Mouse (Mus musculus) liver, embryonic 15.5 days (tissue): ENCODE data around the gene Dag1. TPM values are rescaled to one million over a fixed set of nuclear protein-coding genes. Genes with fewer than 3 reads are reported as not detected.
A peak's percentile ranks its signal among the peaks of the same experiment; 100 is the strongest.
"Not testable (repeated sequence)": the region's sequence is repeated elsewhere in the genome, so short reads cannot be mapped to it uniquely, and the experiment has no call there.

Experiments
- ATAC-seq: fragments of 200-750 bp; cut with Nextera tagmentation; 2 replicates; pipeline ENCODE4 v1.8.0; 2017; ENCODE audit warnings: moderate number of reproducible peaks, mild to moderate bottlenecking, moderate library complexity; ENCODE audit not compliant: insufficient read depth
- H3K27ac ChIP-seq: fragments of 300-500 bp; sonication (generic); replicated peaks from 2 replicates; pipeline ENCODE4 v1.5.1; 2015; ENCODE audit warnings: mild to moderate bottlenecking, inconsistent platforms
- H3K27me3 ChIP-seq: fragments of 300-500 bp; sonication (generic); 2 replicates; pipeline ENCODE4 v1.6.1; 2015; ENCODE audit warnings: mild to moderate bottlenecking, inconsistent platforms
- H3K36me3 ChIP-seq: fragments of 300-500 bp; sonication (generic); replicated peaks from 2 replicates; pipeline ENCODE4 v1.6.1; 2015; ENCODE audit warnings: moderate library complexity, mild to moderate bottlenecking, inconsistent platforms
- H3K4me1 ChIP-seq: fragments of 300-500 bp; sonication (generic); replicated peaks from 2 replicates; pipeline ENCODE4 v1.6.1; 2015; ENCODE audit warnings: inconsistent platforms
- H3K4me2 ChIP-seq: fragments of 300-500 bp; sonication (generic); 2 replicates; pipeline ENCODE4 v1.6.1; 2015; ENCODE audit warnings: moderate library complexity, mild to moderate bottlenecking, inconsistent platforms
- H3K4me3 ChIP-seq: fragments of 300-500 bp; sonication (generic); replicated peaks from 2 replicates; pipeline ENCODE4 v1.5.1; 2015; ENCODE audit warnings: mild to moderate bottlenecking, inconsistent platforms
- H3K9ac ChIP-seq: fragments of 300-500 bp; sonication (generic); 2 replicates; pipeline ENCODE4 v1.6.1; 2015; ENCODE audit warnings: moderate library complexity, mild to moderate bottlenecking, inconsistent platforms
- H3K9me3 ChIP-seq: fragments of 300-500 bp; sonication (generic); replicated peaks from 2 replicates; pipeline ENCODE4 v1.6.1; 2016; ENCODE audit warnings: inconsistent platforms
- WGBS: fragments of 180-500 bp; shearing (Covaris S2); methylation state at CpG from one replicate; pipeline ENCODE4 v1.1.7; 2015; ENCODE audit warnings: mixed read lengths; ENCODE audit not compliant: insufficient replicate concordance; 5-methylcytosine and 5-hydroxymethylcytosine counted together
- polyA plus RNA-seq: library from polyadenylated mRNA; unstranded; fragments of >200 nt; fragmentation: Nextera tagmentation; extraction: Ambion mirVana; gene quantifications from 2 replicates; pipeline ENCODE4 v1.2.1, GENCODE M21; 2015

The Dag1 gene
- polyA plus RNA-seq, 1 experiment from 2014 or later, result 16.0 TPM

DNA sequence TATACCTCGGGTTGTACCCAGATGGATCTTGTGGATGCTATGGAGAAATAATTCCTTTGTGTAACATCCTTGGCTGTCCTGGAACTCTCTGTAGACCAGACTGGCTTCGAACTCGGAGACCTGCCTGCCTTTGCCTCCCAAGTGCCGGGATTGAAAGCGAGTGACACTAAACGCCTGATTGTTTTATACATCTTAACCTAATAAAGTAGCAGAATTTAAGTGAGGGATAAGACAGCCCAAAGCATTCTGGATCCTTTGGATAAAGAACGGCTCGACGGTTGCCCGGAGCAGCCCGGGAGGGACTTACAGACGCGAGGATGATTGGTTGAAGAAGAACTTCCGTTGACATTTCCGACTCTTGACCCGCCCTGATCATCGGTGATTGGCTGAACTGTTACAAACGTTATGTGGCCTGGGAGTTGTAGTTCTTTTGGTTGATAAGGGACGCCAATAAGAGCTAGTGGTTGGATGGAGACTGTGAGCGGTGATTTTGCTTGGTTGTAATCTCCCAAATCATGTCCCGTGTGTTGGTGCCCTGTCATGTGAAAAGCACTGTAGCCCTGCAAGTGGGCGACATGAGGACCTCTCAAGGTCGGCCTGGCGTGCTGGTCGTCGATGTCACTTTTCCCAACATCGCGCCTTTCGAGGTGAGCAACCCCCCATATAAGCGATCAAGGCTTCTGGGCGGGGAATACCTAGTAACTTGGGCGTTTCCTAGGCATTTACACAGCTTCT lies 26.4 kb upstream of the Dag1 start, which contains the start of gene Nicn1:
Nicn1 (plus strand) TSS at position 414 of the 735 bp plus-strand sequence.
- H3K36me3 ChIP-seq, result no peaks in the 10 kb centered on the region
- H3K4me1 ChIP-seq, result peaks cover 26% of the 10 kb centered on the region
- H3K27ac ChIP-seq, result peak within 1 kb of the TSS; percentile 79
- peak within 1 kb of the TSS; percentile 66 for H3K4me3 ChIP-seq
- WGBS, result under 1% methylated on average over 32 of the region's 32 CpGs
- H3K9ac ChIP-seq, result peak within 1 kb of the TSS; percentile 66
- H3K9me3 ChIP-seq, result no peaks in the 10 kb centered on the region
- ATAC-seq, result peak; percentile 99
- H3K27me3 ChIP-seq, result no peaks in the 10 kb centered on the region; the same call in 1 of the 2 replicates
- H3K4me2 ChIP-seq, result peak within 1 kb of the TSS; percentile 84

DNA sequence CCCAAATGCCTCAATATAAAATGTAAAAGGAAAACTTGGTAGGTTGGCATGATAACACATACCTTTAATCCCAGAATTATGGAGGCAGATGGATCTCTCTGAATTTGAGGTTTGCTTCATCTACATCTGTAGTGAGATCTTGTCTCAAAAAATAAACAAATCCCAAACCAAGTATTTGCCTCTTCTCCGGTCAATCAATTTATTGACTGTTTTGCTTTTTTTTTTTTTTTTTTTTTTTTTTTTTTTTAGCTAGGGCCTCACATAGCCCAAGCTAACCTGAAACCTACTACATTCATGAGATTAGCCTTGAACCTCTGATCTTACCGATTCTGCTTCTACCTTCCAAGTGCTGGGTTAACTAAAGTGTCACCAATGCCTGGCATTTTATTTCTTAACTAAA lies 25.6 kb upstream of the Dag1 start:
- H3K36me3 ChIP-seq, result no peaks in the 10 kb centered on the region
- peak overlapping the region; percentile 66 for H3K4me3 ChIP-seq
- H3K4me2 ChIP-seq, result peak overlapping the region; percentile 84
- WGBS, result 52% methylated on average over 2 of the region's 2 CpGs
- ATAC-seq, result no peak
- H3K9me3 ChIP-seq, result no peaks in the 10 kb centered on the region
- H3K27ac ChIP-seq, result 0 out of 2 replicates have a peak overlapping the region, but pooled peaks have one; percentile 79
- 0 out of 2 replicates have a peak overlapping the region, but pooled peaks have one; percentile 66 for H3K9ac ChIP-seq
- H3K27me3 ChIP-seq, result no peaks in the 10 kb centered on the region; the same call in 1 of the 2 replicates
- peaks cover 29% of the 10 kb centered on the region for H3K4me1 ChIP-seq

DNA sequence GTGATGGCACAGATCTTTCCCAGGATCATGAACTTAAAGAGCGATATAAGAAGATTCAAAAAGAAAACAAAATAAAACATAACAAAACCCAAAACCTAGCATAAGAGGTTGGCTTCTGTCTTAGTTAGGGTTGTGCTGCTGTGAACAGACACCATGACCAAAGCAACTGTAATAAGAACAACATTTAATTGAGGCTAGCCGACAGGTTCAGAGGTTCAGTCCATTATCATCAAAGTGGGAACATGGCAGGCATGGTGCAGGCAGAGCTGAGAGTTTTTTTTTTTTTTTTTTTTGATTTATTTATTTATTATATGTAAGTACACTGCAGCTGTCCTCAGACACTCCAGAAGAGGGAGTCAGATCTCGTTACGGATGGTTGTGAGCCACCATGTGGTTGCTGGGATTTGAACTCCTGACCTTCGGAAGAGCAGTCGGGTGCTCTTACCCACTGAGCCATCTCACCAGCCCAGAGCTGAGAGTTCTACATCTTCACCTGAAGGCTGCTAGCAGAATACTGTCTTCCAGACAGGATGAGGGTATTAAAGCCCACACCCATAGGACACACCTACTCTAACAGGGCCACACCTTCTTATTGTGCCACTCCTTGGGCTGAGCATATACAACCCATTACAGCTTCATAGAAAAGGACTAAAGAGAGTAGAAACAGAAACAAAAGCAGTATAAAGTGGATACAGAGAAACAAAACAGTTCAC lies 23.9 kb upstream of the Dag1 start:
- H3K27ac ChIP-seq, H3K36me3 ChIP-seq, H3K27me3 ChIP-seq, ATAC-seq, H3K4me3 ChIP-seq, H3K9me3 ChIP-seq, H3K9ac ChIP-seq, H3K4me2 ChIP-seq: not testable (repeated sequence)
- whole genome bisulfite sequencing, result 73% methylated on average over 6 of the region's 6 CpGs
- peaks cover 29% of the 10 kb centered on the region for H3K4me1 ChIP-seq

DNA sequence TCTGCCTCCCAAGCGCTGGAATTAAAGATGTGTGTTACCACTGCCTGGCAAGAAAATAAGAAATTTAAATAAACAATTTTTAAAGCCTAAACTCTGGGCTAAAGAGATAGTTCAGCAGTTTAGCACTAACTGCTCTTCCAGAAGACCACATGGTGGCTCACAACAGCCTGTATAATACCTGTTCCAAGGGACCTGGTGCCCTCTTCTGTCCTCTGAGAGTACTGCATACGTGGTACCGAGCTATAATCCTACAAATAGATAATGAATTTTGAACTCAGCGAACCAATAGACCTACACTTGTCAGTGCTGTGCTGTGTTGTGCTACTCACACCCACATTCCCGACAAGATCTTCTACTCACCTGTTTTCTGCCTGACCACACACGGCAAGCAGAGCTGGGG lies 20.7 kb upstream of the Dag1 start:
- Histone ChIP-seq H3K4me1 (peaks cover 12% of the 10 kb centered on the region; the same call in 1 of the 2 replicates), H3K9ac (no peak overlapping the region), H3K4me3 (no peak overlapping the region), H3K27ac (no peak overlapping the region), H3K27me3 (no peaks in the 10 kb centered on the region), H3K36me3 (no peaks in the 10 kb centered on the region), H3K4me2 (no peak overlapping the region), H3K9me3 (no peaks in the 10 kb centered on the region)
- peak; percentile 76 for ATAC-seq
- 5% methylated on average over 6 of the region's 6 CpGs for WGBS

DNA sequence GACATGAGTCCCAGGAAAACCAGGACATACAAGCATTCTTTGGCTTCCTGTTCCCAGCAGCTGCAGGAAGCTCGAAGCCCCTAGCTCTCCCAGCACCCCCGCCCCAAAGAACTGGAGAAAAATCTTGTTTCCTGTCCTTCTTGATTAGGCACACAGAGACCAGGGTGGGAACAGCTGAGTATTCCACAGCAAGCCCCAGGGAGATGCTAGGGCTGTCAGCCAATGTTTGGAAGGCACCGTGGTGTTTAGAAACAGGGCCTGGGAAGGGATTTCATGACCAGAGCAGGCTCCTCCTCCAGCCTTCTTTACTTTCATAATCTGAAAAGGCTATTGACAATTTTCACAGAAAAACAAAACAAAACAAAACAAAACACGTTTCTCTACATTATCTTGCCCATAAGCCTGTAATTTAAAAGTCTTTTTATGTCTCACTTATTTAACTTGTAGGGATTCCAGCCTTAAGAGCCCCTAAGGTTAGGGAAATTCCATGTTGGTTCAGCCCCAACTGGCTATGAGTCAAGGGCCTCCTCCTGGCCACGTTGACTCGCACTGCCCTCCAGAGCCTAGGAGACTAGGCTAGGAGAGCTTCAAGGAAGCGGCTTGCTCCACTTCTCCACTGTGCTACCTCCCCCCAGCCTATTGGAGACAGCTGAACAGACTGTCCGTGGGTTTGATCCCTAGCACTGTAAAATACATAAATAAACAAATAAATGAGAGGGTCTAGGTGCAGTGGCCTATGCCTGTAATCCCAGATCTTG lies 16.5 kb upstream of the Dag1 start:
- no peak for ATAC-seq
- Histone ChIP-seq H3K27me3 (no peaks in the 10 kb centered on the region), H3K4me3 (no peak overlapping the region), H3K4me1 (0 out of 2 replicates have a peak, but pooled peaks cover 5% of the 10 kb centered on the region), H3K36me3 (no peaks in the 10 kb centered on the region), H3K9me3 (no peaks in the 10 kb centered on the region), H3K9ac (no peak overlapping the region), H3K4me2 (no peak overlapping the region), H3K27ac (peak overlapping the region; percentile 45; the same call in 1 of the 2 replicates)
- 35% methylated on average over 8 of the region's 8 CpGs for WGBS

DNA sequence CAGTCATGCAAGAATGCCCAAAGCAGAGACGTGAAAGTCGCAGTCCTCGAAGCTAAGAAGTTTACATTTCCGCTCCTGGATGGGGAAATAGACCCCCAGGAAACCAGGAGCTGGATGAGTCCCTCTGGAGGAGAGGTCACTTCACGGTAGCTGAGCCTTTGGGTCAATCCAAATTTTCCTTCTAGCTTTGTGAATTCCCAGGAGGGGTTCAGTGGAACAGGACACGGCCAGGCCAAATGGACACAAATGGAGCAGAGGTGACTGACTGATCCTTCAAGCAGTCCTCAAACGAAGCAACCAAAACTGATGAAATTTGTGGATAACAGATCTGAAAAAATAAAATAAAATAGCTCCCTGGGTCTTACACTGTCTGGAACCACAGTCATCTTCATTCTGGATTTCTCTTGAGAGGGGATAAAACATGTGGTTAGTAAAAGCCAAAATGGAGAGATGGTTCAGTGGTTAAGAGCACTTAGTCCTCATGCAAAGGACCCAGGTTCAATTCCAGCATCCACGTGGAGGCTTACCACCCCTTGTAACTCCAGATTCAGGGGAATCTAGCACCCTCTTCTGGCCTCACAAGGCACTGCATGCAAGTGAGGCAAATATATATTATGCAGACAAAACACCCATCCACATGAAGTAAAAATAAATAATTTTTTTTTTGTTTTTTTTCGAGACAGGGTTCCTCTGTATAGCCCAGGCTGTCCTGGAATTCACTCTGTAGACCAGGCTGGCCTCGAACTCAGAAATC lies 15.1 kb upstream of the Dag1 start:
- Histone ChIP-seq H3K27ac (no peak overlapping the region), H3K9me3 (no peaks in the 10 kb centered on the region), H3K4me2 (no peak overlapping the region), H3K4me3 (no peak overlapping the region), H3K9ac (no peak overlapping the region), H3K27me3 (no peaks in the 10 kb centered on the region), H3K4me1 (peaks cover 9% of the 10 kb centered on the region), H3K36me3 (no peaks in the 10 kb centered on the region)
- ATAC-seq, result no peak
- WGBS, result 57% methylated on average over 10 of the region's 10 CpGs

DNA sequence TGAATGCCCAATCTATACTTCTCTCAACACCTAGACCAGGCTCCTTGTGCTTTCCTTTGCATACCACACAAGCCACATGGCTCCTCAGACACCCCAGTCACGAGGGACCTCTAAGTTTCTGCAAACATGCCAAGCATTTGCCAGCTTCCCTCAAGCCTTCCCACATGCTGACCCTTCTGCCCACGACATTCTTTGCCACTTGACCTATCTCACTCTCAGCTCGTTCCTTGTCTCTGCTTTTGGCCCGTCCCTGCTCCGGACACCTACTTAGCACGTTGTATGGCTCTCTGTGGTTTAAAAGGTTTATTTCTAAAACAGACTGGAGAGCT lies 11.5 kb upstream of the Dag1 start:
- Histone ChIP-seq H3K36me3 (no peaks in the 10 kb centered on the region), H3K4me1 (peaks cover 9% of the 10 kb centered on the region), H3K27ac (no peak overlapping the region), H3K9ac (no peak overlapping the region), H3K4me2 (no peak overlapping the region), H3K27me3 (peaks cover 8% of the 10 kb centered on the region; the same call in 1 of the 2 replicates), H3K4me3 (no peak overlapping the region), H3K9me3 (no peaks in the 10 kb centered on the region)
- ATAC-seq, result no peak
- WGBS, result 37% methylated on average over 6 of the region's 6 CpGs

DNA sequence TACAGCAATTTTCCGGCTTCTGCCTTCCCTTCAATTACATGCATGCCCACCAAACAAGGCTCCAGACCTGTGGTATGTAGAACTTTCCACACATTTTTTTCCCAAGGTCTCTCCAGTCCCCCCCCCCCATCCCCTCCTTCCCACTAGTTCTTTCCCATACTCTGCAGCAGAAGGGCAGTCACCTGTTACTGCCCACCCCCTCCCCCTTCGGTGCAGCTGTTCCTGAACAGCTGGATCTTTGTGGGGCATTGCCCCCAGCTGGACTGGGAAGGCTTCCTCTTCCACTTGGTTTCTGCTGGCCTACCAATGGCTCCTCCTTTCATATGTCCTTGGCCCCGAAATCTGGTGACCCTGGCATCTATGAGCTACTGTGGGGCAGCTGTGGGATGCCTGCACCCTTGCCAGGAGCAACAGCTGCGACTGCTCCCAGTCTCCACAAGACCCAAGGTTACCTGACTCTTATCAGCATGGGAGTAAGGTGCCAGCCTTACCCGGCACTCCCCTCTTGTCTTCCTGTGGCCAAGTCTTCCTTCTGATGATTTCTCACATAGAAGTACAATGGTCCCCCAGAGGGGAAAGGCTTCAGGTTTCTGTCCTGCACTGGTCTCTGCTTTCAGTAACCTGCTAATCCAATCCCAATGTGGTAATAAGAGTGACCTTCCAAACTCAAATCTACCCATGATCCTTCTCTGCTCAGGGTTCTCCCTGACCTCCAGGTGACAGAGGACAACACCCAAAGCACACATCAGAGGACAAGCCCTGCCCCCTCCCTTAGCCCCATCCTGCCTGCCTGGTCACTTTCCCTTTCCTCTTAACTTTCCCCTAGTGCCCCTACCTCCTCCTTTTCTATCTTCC lies 10.9 kb upstream of the Dag1 start:
- no peak overlapping the region for H3K9ac ChIP-seq
- no peak for ATAC-seq
- H3K4me2 ChIP-seq, result no peak overlapping the region
- WGBS, result 53% methylated on average over 5 of the region's 5 CpGs
- H3K9me3 ChIP-seq, result no peaks in the 10 kb centered on the region
- H3K4me1 ChIP-seq, result peaks cover 9% of the 10 kb centered on the region
- H3K27ac ChIP-seq, result no peak overlapping the region
- no peaks in the 10 kb centered on the region for H3K36me3 ChIP-seq
- H3K4me3 ChIP-seq, result no peak overlapping the region
- H3K27me3 ChIP-seq, result peaks cover 8% of the 10 kb centered on the region; the same call in 1 of the 2 replicates

DNA sequence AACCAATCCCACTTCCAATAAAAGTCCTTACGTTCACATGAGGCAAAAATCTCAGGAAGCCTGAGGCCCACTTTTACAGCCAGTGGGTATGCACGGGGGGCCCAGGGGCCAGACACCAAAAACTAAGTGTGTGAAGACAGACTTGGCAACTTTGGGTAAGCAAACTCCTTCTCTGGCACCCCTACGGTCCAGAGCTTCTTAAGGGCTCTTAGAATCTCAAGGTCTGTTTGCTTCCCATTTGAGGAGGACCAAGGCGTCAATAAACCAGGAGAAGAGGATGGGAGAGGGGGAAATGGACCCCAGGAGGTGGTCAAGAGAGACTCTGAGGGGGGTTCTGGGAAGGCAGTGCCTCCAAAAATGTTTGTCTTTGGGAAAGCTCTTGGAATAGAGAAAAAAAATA lies 9.7 kb upstream of the Dag1 start:
- H3K4me2 ChIP-seq, result no peak overlapping the region
- no peaks in the 10 kb centered on the region for H3K9me3 ChIP-seq
- H3K9ac ChIP-seq, result no peak overlapping the region
- H3K4me3 ChIP-seq, result no peak overlapping the region
- H3K27me3 ChIP-seq, result peaks cover 8% of the 10 kb centered on the region; the same call in 1 of the 2 replicates
- peaks cover 9% of the 10 kb centered on the region for H3K4me1 ChIP-seq
- H3K27ac ChIP-seq, result no peak overlapping the region
- H3K36me3 ChIP-seq, result no peaks in the 10 kb centered on the region
- WGBS, result 66% methylated on average over 4 of the region's 4 CpGs
- no peak for ATAC-seq

DNA sequence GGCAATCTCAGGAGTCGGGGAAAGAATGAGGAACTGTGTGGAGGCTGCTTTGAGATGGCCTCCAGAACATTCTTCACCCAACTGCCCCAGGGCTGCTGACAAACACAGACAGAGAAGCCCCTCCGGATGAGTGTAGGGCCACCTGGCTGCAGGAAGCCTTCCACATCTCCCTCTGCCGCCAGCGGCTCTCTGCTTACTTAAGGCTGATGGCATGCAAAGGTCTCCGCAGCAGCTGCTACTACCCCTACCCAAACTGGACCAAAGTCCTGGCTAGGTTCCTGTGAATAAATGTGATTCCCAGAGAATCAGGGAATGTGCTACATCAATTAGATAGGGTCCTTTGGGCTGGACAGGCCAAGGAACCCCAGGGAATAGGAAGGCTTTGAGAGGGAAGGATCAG lies 8.9 kb upstream of the Dag1 start:
- ATAC-seq, result no peak
- no peak overlapping the region for H3K27ac ChIP-seq
- 48% methylated on average over 5 of the region's 5 CpGs for WGBS

More for the DNA sequence above, 8.9 kb upstream of the Dag1 start:
- Histone ChIP-seq H3K4me3 (no peak overlapping the region), H3K27me3 (peaks cover 8% of the 10 kb centered on the region; the same call in 1 of the 2 replicates), H3K36me3 (no peaks in the 10 kb centered on the region), H3K9me3 (no peaks in the 10 kb centered on the region), H3K4me2 (no peak overlapping the region), H3K4me1 (peaks cover 9% of the 10 kb centered on the region), H3K9ac (no peak overlapping the region)
